17 mouse cellular contexts compared by ENCODE assay signal in the genomic region with DNA sequence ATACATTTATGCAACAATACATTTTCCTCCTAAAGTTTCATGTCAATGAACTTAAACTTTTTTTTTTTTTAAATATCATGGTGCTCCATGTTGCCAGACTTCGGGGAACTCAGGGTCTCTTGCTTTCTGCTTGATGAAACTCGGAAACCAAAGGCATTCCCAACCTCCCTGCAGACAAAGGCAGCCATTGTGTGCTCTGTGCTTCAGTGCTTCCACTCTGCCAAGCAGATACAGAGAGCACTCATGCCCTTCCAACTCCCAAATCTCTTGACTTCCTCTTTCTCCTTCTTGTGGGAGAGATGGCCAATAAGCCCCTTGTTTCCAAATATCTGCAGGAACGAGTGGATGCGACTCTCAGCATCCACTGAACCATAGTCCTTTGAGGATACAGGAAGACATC.
A peak's percentile ranks its signal among the peaks of the same experiment; 100 is the strongest.
DNase-seq lines count a peak whose midpoint lies in the region; ATAC-seq lines count a peak whose summit lies in the region.
"Had no signal": no experiment of that assay in that cellular context is flagged by ENCODE, and none has a peak within 500 bp of the region (broad histone marks: within the 10 kb centered on the region; RNA-seq: fewer than 3 reads in every experiment).

No protein-coding gene starts in this region.

- H3K9ac ChIP-seq in midbrain, embryonic 16.5 days (ENCODE audit: low read depth, low read length): no peak overlapping the region
- H3K9ac ChIP-seq: lung, embryonic 15.5 days; midbrain, embryonic 12.5 days; neural tube, embryonic 13.5 days had no signal

- H3K27me3 ChIP-seq in midbrain, embryonic 10.5 days (ENCODE audit: low read depth, poor library complexity, severe bottlenecking): no peaks in the 10 kb centered on the region
- H3K27me3 ChIP-seq in midbrain, embryonic 16.5 days (ENCODE audit: control insufficient read depth, insufficient read depth, low read depth, low read length): no peaks in the 10 kb centered on the region
- H3K27me3 ChIP-seq: lung, embryonic 15.5 days; midbrain, embryonic 12.5 days; neural tube, embryonic 13.5 days had no signal

- no peak for DNase-seq in frontal cortex, postnatal 10 days (ENCODE audit: low spot score in 2 of 2)
- DNase-seq in midbrain, embryonic 10.5 days (ENCODE audit: low spot score): peak; percentile 37
- peak; percentile 27 for DNase-seq in embryo, embryonic 9.5 days (ENCODE audit: extremely low spot score)
- DNase-seq in retina, postnatal 1 day: peak; percentile 87
- DNase-seq in heart, postnatal 10 days: no peak
- no peak for DNase-seq in right cerebral cortex, adult 18-20 months
- DNase-seq: adrenal gland, postnatal 25 days; kidney, adult 18-20 months; kidney, postnatal 4 days; spleen, adult 18-20 months; thymus, postnatal 14 days had no signal

- ATAC-seq in frontal cortex, adult (ENCODE audit: low TSS enrichment): peak; percentile 47; the same call in 1 of the 2 replicates
- ATAC-seq in midbrain, embryonic 16.5 days: no peak

- H3K4me3 ChIP-seq in midbrain, embryonic 10.5 days: no peak overlapping the region
- no peak overlapping the region for H3K4me3 ChIP-seq in midbrain, embryonic 16.5 days (ENCODE audit: low read depth, low read length)
- H3K4me3 ChIP-seq: lung, embryonic 15.5 days; midbrain, embryonic 12.5 days; neural tube, embryonic 13.5 days had no signal

- H3K9me3 ChIP-seq in midbrain, embryonic 10.5 days (replicated peaks): no peaks in the 10 kb centered on the region; the same call in 1 of the 2 replicates
- no peaks in the 10 kb centered on the region for H3K9me3 ChIP-seq in midbrain, embryonic 16.5 days (replicated peaks; ENCODE audit: control insufficient read depth, low read length, poor library complexity, severe bottlenecking)
- H3K9me3 ChIP-seq: lung, embryonic 15.5 days; midbrain, embryonic 12.5 days; neural tube, embryonic 13.5 days had no signal

- H3K36me3 ChIP-seq in midbrain, embryonic 10.5 days: no peaks in the 10 kb centered on the region
- no peaks in the 10 kb centered on the region for H3K36me3 ChIP-seq in midbrain, embryonic 16.5 days (ENCODE audit: control insufficient read depth, insufficient read depth, low read length)
- H3K36me3 ChIP-seq: lung, embryonic 15.5 days; midbrain, embryonic 12.5 days; neural tube, embryonic 13.5 days had no signal

- 18% methylated on average over 4 of the region's 4 CpGs for WGBS in midbrain, embryonic 10.5 days
- WGBS in midbrain, embryonic 16.5 days: 16% methylated on average over 4 of the region's 4 CpGs

- intact Hi-C loops in heart, postnatal 10 days (cut with DNase I): loop anchor here (2.0 kb wide), 1 partner anchor 30 kb away; no protein-coding TSS in a partner anchor

- H3K4me2 ChIP-seq in midbrain, embryonic 16.5 days (ENCODE audit: low read length): no peak overlapping the region
- H3K4me2 ChIP-seq: heart, embryonic 11.5 days; lung, embryonic 15.5 days; midbrain, embryonic 12.5 days; neural tube, embryonic 13.5 days had no signal

- peaks cover 19% of the 10 kb centered on the region for H3K4me1 ChIP-seq in midbrain, embryonic 10.5 days
- no peaks in the 10 kb centered on the region for H3K4me1 ChIP-seq in midbrain, embryonic 16.5 days (ENCODE audit: control insufficient read depth, insufficient read depth, low read length)

- peak overlapping the region; percentile 71 for H3K27ac ChIP-seq in midbrain, embryonic 10.5 days (replicated peaks)
- no peak overlapping the region for H3K27ac ChIP-seq in midbrain, embryonic 16.5 days (ENCODE audit: low read length)
- H3K27ac ChIP-seq: lung, embryonic 15.5 days; midbrain, embryonic 12.5 days; neural tube, embryonic 13.5 days had no signal

Comparison
In these comparisons a context has a peak if more than half of its experiments do, and no peak if none do; other contexts are left out.
1. DNase-seq: peak in midbrain, embryonic 10.5 days (single experiment), embryo, embryonic 9.5 days (single experiment) and retina, postnatal 1 day (single experiment); none in frontal cortex, postnatal 10 days (0 of 2), heart, postnatal 10 days (0 of 2) and right cerebral cortex, adult 18-20 months (single experiment).